ENCODE assay signal across 23 mouse cellular contexts in the genomic region with DNA sequence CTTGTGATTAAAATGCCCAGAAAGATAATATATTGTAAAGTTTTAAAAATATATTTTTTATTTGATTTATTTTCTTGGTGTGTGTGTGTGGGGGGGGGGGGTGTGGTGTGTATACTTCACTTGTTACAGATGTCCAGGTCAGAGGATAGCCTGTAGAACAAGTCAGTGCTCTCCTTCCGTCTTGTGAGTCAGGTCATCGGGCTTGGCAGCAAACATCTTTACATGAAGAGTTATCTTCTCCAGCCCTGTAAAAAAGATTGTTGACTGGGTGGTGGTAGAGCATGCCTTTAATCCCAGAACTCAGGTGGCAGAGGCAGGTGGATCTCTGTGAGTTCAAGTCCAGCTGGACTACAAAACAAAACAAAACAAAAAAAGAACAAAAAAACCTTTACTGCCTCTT. TPM values are rescaled to one million over a fixed set of nuclear protein-coding genes. Genes with fewer than 3 reads are reported as not detected.
A peak's percentile ranks its signal among the peaks of the same experiment; 100 is the strongest.
DNase-seq lines count a peak whose midpoint lies in the region; ATAC-seq lines count a peak whose summit lies in the region.
"Had no signal": no experiment of that assay in that cellular context is flagged by ENCODE, and none has a peak within 500 bp of the region (broad histone marks: within the 10 kb centered on the region; RNA-seq: fewer than 3 reads in every experiment).

No protein-coding gene starts in this region.

- peak; percentile 15 for DNase-seq in heart, adult 11 months
- peak; percentile 44 for DNase-seq in c-Kit-positive CD71-positive TER-119-positive erythroid progenitor cells, embryonic 14.5 days (ENCODE audit: low spot score)
- DNase-seq in liver, embryonic 11.5 days (ENCODE audit: low spot score) = no peak
- no peak for DNase-seq in spleen, adult 18-20 months
- DNase-seq in frontal cortex, postnatal 25 days (ENCODE audit: low spot score in 2 of 2) = no peak
- DNase-seq: adrenal gland, postnatal 10 days; cerebellum, adult 11-12 months; cerebellum, adult 9-11 months; kidney, adult 11 months; kidney, postnatal 14 days; layer of hippocampus, adult 9-11 months; lung, postnatal 4 days; right cerebral cortex, postnatal 25 days had no signal

- no peak overlapping the region for H3K27ac ChIP-seq in heart, embryonic 11.5 days (ENCODE audit: low read depth, low read length)
- peak overlapping the region; percentile 86 for H3K27ac ChIP-seq in liver, embryonic 11.5 days (ENCODE audit: low read depth, low read length)
- peak overlapping the region; percentile 88 for H3K27ac ChIP-seq in liver, embryonic 16.5 days (ENCODE audit: low read length)
- no peak overlapping the region for H3K27ac ChIP-seq in hindbrain, embryonic 13.5 days
- H3K27ac ChIP-seq: embryonic facial prominence, embryonic 13.5 days; heart, embryonic 15.5 days; hindbrain, embryonic 12.5 days; midbrain, embryonic 12.5 days had no signal

- no peak for ATAC-seq in heart, embryonic 11.5 days (replicated peaks; ENCODE audit: insufficient number of reproducible peaks, low FRiP score, low TSS enrichment)
- ATAC-seq in liver, embryonic 11.5 days (replicated peaks; ENCODE audit: low FRiP score) = peak; percentile 52
- peak; percentile 42; the same call in 1 of the 2 replicates for ATAC-seq in liver, embryonic 16.5 days (ENCODE audit: low read depth)
- ATAC-seq in hindbrain, embryonic 13.5 days (ENCODE audit: low FRiP score) = no peak
- ATAC-seq: Patski had no signal

- H3K27me3 ChIP-seq in heart, embryonic 11.5 days (ENCODE audit: control insufficient read depth, insufficient read depth, low read length) = no peaks in the 10 kb centered on the region
- no peaks in the 10 kb centered on the region for H3K27me3 ChIP-seq in liver, embryonic 11.5 days (replicated peaks; ENCODE audit: control insufficient read depth, insufficient read depth, low read length)
- H3K27me3 ChIP-seq in liver, embryonic 16.5 days (ENCODE audit: control insufficient read depth, insufficient read depth, low read depth, low read length) = no peaks in the 10 kb centered on the region
- no peaks in the 10 kb centered on the region for H3K27me3 ChIP-seq in hindbrain, embryonic 13.5 days
- H3K27me3 ChIP-seq: CH12.LX; embryonic facial prominence, embryonic 13.5 days; heart, embryonic 15.5 days; hindbrain, embryonic 12.5 days; megakaryocyte, embryonic 14.5 days; midbrain, embryonic 12.5 days; Patski had no signal

- H3K4me3 ChIP-seq in heart, embryonic 11.5 days (ENCODE audit: low read depth, low read length) = no peak overlapping the region
- 0 out of 2 replicates have a peak overlapping the region, but pooled peaks have one; percentile 4 for H3K4me3 ChIP-seq in liver, embryonic 11.5 days (ENCODE audit: low read depth, low read length)
- H3K4me3 ChIP-seq in liver, embryonic 16.5 days (ENCODE audit: low read depth, low read length) = peak overlapping the region; percentile 23
- no peak overlapping the region for H3K4me3 ChIP-seq in hindbrain, embryonic 13.5 days
- H3K4me3 ChIP-seq: embryonic facial prominence, embryonic 13.5 days; heart, embryonic 15.5 days; hindbrain, embryonic 12.5 days; megakaryocyte, embryonic 14.5 days; midbrain, embryonic 12.5 days had no signal

- no peak overlapping the region for H3K9ac ChIP-seq in heart, embryonic 11.5 days (ENCODE audit: low read depth, low read length)
- peak overlapping the region; percentile 31; the same call in 1 of the 2 replicates for H3K9ac ChIP-seq in liver, embryonic 11.5 days (ENCODE audit: low read depth, low read length)
- H3K9ac ChIP-seq in liver, embryonic 16.5 days (ENCODE audit: low read depth, low read length) = no peak overlapping the region; the same call in 1 of the 2 replicates
- H3K9ac ChIP-seq in hindbrain, embryonic 13.5 days = no peak overlapping the region
- H3K9ac ChIP-seq: embryonic facial prominence, embryonic 13.5 days; heart, embryonic 15.5 days; hindbrain, embryonic 12.5 days; midbrain, embryonic 12.5 days had no signal

- H3K36me3 ChIP-seq in heart, embryonic 11.5 days (ENCODE audit: control insufficient read depth, insufficient read depth, low read length) = no peaks in the 10 kb centered on the region
- no peaks in the 10 kb centered on the region for H3K36me3 ChIP-seq in liver, embryonic 11.5 days (ENCODE audit: control insufficient read depth, insufficient read depth, low read length)
- no peaks in the 10 kb centered on the region for H3K36me3 ChIP-seq in liver, embryonic 16.5 days (ENCODE audit: control insufficient read depth, insufficient read depth)
- no peaks in the 10 kb centered on the region for H3K36me3 ChIP-seq in hindbrain, embryonic 13.5 days
- H3K36me3 ChIP-seq: embryonic facial prominence, embryonic 13.5 days; heart, embryonic 15.5 days; hindbrain, embryonic 12.5 days; midbrain, embryonic 12.5 days had no signal

- peaks cover 11% of the 10 kb centered on the region for H3K4me1 ChIP-seq in heart, embryonic 11.5 days (ENCODE audit: control insufficient read depth, insufficient read depth, low read length)
- H3K4me1 ChIP-seq in liver, embryonic 11.5 days (replicated peaks; ENCODE audit: control insufficient read depth, insufficient read depth, low read length) = peaks cover 50% of the 10 kb centered on the region
- H3K4me1 ChIP-seq in liver, embryonic 16.5 days (ENCODE audit: control insufficient read depth, low read depth, low read length) = peaks cover 50% of the 10 kb centered on the region
- peaks cover 25% of the 10 kb centered on the region for H3K4me1 ChIP-seq in hindbrain, embryonic 13.5 days (replicated peaks)
- H3K4me1 ChIP-seq: embryonic facial prominence, embryonic 13.5 days had no signal

- 83% methylated on average over 2 of the region's 2 CpGs for WGBS in heart, embryonic 11.5 days (ENCODE audit: insufficient replicate concordance)
- 71% methylated on average over 2 of the region's 2 CpGs for WGBS in liver, embryonic 11.5 days
- WGBS in liver, embryonic 16.5 days (ENCODE audit: insufficient replicate concordance) = 25% methylated on average over 2 of the region's 2 CpGs
- 100% methylated on average over 2 of the region's 2 CpGs for WGBS in hindbrain, embryonic 13.5 days

- no peak overlapping the region for H3K4me2 ChIP-seq in heart, embryonic 11.5 days
- peak overlapping the region; percentile 54 for H3K4me2 ChIP-seq in liver, embryonic 11.5 days
- peak overlapping the region; percentile 56 for H3K4me2 ChIP-seq in liver, embryonic 16.5 days (ENCODE audit: low read depth, low read length)
- no peak overlapping the region for H3K4me2 ChIP-seq in hindbrain, embryonic 13.5 days
- H3K4me2 ChIP-seq: embryonic facial prominence, embryonic 13.5 days; heart, embryonic 15.5 days; hindbrain, embryonic 12.5 days; midbrain, embryonic 12.5 days had no signal

- H3K9me3 ChIP-seq in heart, embryonic 11.5 days (replicated peaks; ENCODE audit: control insufficient read depth, low read length) = no peaks in the 10 kb centered on the region
- no peaks in the 10 kb centered on the region for H3K9me3 ChIP-seq in liver, embryonic 11.5 days (ENCODE audit: control insufficient read depth, low read length)
- H3K9me3 ChIP-seq in liver, embryonic 16.5 days (replicated peaks; ENCODE audit: control insufficient read depth, low read length) = no peaks in the 10 kb centered on the region
- no peaks in the 10 kb centered on the region for H3K9me3 ChIP-seq in hindbrain, embryonic 13.5 days
- H3K9me3 ChIP-seq: embryonic facial prominence, embryonic 13.5 days; heart, embryonic 15.5 days; hindbrain, embryonic 12.5 days; megakaryocyte, embryonic 14.5 days; midbrain, embryonic 12.5 days had no signal

RNA-seq across cellular contexts. Expression of a gene that starts 19.6 kb away (rescaled TPM):
- polyA plus RNA-seq in heart, embryonic 11.5 days (2014; fragmentation: Nextera tagmentation; extraction: Ambion mirVana) = 27.0 and 30.5 TPM in 2 replicates
- polyA plus RNA-seq in liver, embryonic 11.5 days (2014; fragmentation: Nextera tagmentation; extraction: Ambion mirVana) = 18.5 and 23.5 TPM in 2 replicates
- polyA plus RNA-seq in liver, embryonic 16.5 days (2015; fragmentation: Nextera tagmentation; extraction: Ambion mirVana) = 8.1 and 8.3 TPM in 2 replicates
- 61.9 and 65.4 TPM in 2 replicates for polyA plus RNA-seq in hindbrain, embryonic 13.5 days (2015; fragmentation: Nextera tagmentation; extraction: Ambion mirVana)

Comparison
In these comparisons a context has a peak if more than half of its experiments do, and no peak if none do; other contexts are left out.
1. DNase-seq: peak in heart, adult 11 months (single experiment) and c-Kit-positive CD71-positive TER-119-positive erythroid progenitor cells, embryonic 14.5 days (single experiment); none in liver, embryonic 11.5 days (single experiment), spleen, adult 18-20 months (0 of 2) and frontal cortex, postnatal 25 days (0 of 2).
2. ATAC-seq: peak in liver, embryonic 11.5 days (single experiment) and liver, embryonic 16.5 days (single experiment); none in heart, embryonic 11.5 days (single experiment) and hindbrain, embryonic 13.5 days (single experiment).
3. H3K27ac ChIP-seq: peak in liver, embryonic 11.5 days (single experiment) and liver, embryonic 16.5 days (single experiment); none in heart, embryonic 11.5 days (single experiment) and hindbrain, embryonic 13.5 days (single experiment).
4. H3K4me2 ChIP-seq: peak in liver, embryonic 11.5 days (single experiment) and liver, embryonic 16.5 days (single experiment); none in heart, embryonic 11.5 days (single experiment) and hindbrain, embryonic 13.5 days (single experiment).
5. H3K4me3 ChIP-seq: peak in liver, embryonic 11.5 days (single experiment) and liver, embryonic 16.5 days (single experiment); none in heart, embryonic 11.5 days (single experiment) and hindbrain, embryonic 13.5 days (single experiment).